Mouse (Mus musculus) megakaryocyte, adult 5-6 weeks (primary cell): ENCODE measurements around the gene Ube2d3. TPM values are rescaled to one million over a fixed set of nuclear protein-coding genes. Genes with fewer than 3 reads are reported as not detected.
"Not testable (repeated sequence)": the region's sequence is repeated elsewhere in the genome, so short reads cannot be mapped to it uniquely, and the experiment has no call there.

Source experiments
- ATAC-seq: 2 replicates; pipeline ENCODE4 v1.8.0; 2016; ENCODE audit warnings: mild to moderate bottlenecking, inconsistent platforms; ENCODE audit not compliant: poor library complexity, severe bottlenecking
- total RNA-seq, 2 experiments: library from RNA; stranded (forward) in 1 of 2; stranded (reverse) in 1 of 2; fragments of 153-499, 151-499 nt in 1 of 2; fragments of 221-1000, 200-1000 nt in 1 of 2; gene quantifications; 2 replicates each; pipeline versions ENCODE4 v1.2.3 to v1.2.4; 2015 to 2017

The Ube2d3 gene
- total RNA-seq, 2 experiments from 2014 or later = 690 to 938 TPM

DNA sequence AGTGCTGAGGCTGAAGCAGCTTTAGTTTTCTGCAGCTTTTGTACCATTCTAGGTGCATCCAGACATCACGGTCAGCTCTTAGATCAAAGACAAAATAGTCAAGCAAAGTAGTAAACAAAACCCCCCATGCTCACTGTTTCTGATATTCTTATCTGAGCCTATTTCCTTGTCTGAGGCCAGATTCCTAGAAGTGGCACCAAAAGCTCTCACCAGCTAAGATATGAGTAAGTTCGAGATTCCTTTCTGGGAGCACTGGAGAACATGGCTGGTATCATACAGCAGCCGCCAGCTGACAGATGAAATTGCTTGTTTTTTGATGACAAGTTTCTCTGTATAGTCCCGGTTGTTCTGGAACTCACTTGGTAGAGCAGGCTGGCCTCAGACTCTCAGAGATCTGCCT lies 49.9 kb downstream of the Ube2d3 start:
- no peak for ATAC-seq

DNA sequence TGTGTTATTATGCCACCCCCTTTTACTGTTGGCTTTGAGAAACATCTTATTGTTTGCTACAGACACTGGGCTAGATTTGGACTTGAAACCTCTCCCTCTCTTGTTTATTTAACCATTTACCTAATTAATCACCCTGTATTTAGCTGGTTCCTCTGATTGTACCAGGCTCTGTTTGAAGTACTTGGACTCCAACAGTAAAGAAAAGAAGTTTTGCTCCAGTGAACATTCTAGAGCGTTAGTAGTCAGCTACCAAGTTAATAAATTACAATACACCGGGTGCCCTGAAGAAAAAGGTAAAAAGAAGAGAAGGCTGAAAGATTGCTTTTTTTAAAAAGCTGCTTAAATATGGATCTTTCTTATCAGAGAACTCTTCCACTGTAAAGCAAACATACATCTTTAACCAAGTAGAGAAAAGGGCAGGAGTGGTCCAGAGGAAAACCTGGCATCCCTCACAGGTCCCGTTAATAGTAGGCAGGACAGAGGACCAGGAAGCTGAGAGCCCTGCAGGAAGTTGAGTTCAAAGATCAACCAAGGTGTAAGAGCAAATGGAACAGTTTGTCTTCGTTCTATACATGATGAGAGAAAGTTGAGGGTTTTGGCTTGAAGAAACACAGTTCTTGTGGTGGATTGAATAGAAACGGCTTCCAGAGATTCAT lies 52.0 kb downstream of the Ube2d3 start:
- no peak for ATAC-seq

DNA sequence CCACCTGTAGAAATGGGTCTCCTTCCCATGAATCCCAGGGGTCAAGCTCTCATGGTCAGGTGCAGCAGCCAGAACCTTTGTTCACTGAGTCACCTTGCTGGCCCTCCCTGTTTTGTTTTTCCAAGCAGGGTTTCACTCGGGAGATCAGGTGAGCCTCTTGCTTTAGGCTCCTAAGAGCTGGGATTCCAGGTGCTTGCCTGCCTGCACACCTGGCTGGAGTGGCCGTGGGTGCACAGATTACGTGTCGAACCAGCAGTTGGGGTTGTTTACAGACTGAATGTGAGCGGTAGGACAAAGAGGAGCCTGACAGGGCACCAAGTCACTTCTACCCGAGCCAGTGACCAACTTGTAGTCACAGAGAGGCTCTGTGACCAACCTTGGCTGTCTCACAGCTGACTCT lies 53.2 kb downstream of the Ube2d3 start:
- no peak for ATAC-seq

DNA sequence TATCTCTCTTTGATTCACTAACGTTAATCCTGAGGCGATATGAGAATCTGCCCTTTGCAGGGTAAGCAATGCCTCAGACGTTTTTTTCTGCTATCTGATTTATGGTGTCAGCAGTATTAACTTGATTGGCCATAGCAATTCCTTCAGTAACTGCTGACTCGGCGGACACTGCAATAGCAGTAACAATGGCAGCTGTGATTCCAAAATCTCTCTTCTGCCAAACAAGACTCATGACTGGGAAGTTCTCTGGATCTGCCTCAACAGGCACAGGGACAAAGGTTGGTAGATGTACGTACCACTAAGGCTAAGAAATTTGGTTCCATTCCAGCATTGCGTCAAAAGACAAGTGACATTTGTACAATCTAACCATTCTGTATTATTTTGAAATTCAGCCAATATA lies 55.4 kb downstream of the Ube2d3 start:
- ATAC-seq = not testable (repeated sequence)

DNA sequence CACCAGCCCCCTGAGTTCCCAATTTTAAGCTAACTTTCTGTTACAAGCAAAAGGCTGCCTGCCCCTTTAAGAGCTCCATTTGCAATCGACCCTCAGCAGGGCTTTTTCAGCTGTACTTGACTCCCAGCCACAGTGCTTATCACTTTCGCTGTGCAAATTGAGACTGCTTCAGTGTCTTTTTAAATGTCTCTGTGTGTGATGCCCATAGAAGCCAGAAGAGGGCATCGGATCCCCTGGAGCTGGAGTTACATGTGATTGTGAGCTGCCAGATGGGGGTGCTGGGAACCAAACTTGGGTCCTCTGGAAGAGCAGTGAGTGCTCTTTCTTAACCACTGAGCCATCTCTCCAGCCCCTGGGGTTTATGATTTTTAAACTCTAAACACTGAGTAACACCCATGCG lies 60.0 kb downstream of the Ube2d3 start:
- not testable (repeated sequence) for ATAC-seq

DNA sequence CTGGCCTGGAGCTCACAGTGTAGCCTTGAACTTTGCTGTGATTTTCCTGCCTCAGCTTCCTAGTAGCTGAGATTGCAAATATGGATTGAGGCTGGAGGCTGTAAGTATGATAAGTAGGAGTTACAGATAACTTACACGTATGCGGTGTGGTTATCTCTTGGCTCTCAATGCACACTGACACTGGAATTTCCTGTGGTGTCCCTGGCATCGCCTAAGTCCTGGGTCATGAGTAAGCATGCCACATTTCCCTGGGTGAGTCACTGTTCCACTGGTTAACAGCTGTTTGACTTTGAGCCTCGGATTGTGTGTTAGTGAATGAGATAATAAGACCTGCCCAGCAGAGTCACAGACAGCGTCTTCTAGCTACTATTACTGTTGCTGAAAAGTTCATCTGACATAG lies 60.9 kb downstream of the Ube2d3 start:
- no peak for ATAC-seq

DNA sequence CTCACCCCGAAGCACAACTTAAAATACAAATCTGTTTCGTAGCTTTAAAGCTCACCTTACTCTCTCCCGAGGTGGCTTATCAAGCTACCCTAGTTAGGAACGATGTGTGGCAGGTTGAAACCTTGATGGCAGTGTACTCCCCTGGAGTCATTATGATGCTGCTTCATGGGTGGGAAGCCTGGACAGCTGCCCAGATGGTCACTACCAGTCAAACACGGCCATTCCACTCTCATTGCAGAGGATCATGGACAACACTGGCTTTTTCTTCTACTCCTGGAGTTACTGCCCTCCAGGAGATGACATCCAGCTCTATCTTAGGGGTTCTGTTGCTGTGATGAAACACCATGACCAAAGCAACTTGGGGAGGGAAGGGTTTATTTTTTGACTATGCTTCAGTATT lies 65.2 kb downstream of the Ube2d3 start:
- ATAC-seq = no peak

DNA sequence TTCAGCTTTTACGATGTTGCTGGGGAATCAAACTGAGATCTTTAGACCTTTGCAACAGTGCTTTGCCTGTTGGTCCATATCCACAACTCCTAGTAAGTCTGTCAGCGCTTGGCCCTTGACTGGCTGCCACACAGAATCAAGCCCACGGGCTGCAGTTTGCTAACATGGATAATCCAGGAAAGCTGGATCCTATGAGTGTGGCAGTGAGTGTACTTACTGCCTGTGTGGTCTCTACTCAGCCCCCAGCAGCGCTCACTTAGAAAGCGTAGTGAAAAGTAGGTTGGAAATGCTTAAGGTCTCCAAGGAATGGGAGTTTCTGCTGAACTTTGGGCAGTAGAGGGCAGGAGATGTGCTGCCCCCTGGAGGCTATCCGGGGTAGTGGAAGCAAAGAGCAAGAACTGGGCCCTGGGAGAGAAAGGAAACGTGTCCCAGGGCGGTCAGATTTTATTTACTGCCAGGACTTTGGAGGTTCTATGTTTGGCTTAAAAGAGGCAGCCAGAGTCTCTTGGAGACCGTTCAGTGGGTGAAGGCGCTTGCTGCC lies 67.5 kb downstream of the Ube2d3 start:
- ATAC-seq = peak; percentile 96

DNA sequence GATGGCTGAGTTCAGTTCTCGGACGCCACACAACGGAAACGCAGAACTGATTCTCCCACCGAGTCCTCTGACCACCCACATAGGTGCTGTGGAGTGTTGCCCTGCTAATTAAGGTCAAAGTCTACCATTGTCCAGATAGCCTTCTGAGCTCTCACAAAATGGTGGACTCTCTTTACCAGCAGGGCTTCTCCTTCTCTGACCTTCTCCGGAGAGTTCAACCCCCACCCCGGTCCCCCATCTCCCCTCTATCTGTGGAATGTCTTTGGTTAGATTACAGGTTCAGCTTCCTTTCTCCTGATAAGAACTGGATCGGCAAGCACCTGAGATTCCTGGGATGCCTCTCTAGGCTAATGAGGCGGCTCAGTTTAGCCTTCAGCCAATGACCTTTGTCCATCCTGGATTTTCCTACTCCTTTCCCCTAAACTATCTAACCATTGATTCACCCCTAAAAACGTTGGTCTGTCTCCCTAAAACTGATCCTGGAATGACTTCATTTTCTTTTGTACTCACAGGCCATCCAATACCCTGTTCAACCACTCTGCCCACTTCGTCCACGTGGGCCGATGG lies 68.0 kb downstream of the Ube2d3 start:
- no peak for ATAC-seq

DNA sequence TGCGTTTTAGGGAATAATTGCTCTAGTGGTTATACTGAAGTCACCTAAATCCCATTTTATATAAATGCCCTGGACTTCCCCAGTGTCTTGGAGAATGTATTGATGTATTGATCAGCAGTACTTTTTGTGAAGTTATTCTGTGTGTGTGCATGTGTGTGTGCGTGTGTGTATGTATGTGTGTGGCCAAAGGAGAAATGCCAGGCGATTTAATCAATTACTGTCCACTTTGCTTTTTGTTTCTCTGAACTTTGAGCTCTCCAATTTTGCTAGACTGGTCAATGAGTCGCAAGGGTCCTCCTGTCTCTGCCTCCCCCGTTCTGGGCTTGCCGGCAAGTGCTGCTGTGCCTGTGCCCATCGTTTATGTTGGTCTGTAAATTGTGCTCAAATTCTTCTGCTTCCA lies 69.6 kb downstream of the Ube2d3 start:
- ATAC-seq = no peak

DNA sequence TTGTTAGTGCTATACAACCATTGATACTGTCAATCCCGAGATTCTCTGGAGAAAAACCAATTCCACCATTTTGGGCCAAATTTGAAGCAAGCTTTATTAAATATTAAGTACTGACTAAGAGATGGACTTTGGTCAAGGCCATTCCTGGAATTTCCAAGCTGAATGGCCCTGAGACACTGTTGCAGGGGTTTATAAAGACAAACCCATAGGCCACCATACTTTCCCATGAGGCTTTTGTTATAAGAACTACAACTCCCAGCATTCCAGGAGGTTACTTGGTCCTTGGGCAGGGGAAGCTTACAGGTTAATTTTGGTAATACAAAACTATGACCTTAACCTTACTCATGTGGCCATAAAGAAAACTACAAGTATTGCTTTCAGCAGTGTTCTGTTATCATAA lies 70.2 kb downstream of the Ube2d3 start:
- no peak for ATAC-seq

DNA sequence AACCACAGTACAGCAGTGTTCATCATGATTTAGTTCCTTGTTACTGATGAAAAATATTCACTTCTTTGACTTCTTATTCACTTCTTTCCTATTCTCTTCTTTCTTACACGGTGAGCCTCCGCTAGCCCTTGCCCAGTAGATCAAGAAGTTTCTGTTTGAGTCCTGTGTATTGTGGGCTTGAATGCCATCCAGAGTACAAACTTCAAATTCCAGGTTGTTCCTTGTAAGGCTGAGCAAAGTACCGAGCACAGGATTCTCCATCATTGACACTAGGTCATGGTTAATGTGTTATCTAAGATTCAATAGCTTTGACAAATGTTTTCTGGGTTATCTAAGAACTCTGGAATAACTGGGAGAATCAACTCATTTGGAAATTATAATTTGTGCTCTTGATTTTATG lies 72.4 kb downstream of the Ube2d3 start:
- no peak for ATAC-seq

DNA sequence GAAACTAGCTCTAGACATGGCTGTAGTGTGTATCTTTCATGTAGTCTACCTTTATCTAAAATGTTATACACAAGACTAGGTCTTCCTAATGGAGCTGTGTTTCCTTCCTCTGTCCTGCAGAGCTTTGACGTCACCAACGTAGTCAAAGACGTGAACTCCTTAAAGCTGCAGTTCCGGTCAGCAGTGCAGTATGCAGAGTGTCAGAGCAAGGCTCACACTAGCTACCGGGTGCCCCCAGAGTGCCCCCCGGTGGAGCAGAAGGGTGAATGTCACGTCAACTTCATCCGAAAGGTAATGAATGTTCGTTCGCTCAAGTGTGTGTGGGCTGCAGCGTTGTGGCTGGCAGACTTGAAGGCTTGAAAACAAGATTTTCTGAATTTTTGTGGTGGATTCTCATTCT lies 73.7 kb downstream of the Ube2d3 start:
- ATAC-seq = 0 out of 2 replicates have a peak, but pooled peaks have one; percentile 18

DNA sequence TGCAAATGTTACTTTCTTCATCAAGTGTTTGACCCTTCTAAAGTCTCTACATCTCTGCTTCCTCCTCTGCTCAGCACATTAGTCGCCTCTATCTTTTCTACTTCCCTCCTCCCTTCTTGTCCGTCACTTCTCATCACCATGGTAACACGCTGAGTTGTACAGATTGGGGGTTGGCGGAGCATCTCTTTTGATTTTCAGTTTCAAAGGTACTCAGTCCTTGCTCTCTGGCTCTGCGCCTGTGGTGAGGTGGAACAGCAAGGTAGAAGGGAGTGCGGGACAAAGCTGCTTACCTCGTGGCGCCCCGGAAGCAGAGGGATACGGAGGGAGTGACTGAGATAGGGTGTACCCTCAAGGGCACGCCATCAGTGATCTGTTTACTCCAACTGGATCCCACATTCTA lies 75.3 kb downstream of the Ube2d3 start:
- no peak for ATAC-seq

DNA sequence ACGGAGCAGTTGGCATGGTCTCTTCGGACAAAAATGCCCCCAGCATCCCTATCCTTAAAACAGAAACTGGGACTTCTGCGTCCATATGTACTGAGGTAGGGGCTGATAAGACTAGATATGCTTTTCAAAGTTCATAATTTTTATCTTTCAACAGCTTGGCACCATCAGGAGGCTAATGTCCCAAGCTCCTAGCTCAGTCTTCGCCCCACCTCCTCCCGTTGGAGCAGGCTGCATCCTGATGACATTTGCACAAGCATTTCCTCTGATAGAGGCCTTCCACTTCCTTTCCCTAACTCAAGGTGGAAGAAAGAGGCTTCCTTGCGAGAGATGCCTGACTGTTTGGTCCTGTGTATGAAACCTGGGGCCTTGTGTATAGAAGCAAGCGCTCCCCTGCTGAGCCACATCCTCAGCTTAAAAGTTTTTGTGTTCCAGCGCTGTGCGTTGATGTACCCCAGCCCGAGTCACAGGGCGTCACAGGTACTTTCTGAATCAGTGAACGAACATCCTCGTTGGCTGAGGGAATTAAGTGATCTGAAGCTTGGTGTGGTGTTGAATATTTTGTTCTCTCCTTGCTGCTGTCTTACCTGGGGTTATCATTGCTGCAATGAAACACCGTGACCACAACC lies 76.0 kb downstream of the Ube2d3 start:
- no peak for ATAC-seq

DNA sequence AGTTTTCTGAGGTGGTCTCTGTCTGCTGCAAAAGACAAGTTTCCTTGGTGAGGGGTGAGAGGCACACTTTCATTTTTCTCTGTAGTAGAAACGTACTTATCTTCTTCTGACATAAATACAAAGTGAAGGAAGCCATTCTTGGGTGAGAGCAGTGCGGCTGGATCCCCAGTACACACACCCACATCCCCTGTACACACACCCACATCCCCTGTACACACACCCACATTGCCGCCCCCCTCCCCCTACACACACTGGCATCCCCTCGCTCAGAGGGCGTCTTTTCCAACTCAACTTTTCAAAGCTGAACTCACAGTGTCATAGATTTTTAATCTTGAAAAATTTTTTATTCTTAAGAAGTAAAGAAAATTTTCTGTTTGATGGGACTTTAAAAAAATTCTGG lies 77.3 kb downstream of the Ube2d3 start:
- ATAC-seq = no peak

DNA sequence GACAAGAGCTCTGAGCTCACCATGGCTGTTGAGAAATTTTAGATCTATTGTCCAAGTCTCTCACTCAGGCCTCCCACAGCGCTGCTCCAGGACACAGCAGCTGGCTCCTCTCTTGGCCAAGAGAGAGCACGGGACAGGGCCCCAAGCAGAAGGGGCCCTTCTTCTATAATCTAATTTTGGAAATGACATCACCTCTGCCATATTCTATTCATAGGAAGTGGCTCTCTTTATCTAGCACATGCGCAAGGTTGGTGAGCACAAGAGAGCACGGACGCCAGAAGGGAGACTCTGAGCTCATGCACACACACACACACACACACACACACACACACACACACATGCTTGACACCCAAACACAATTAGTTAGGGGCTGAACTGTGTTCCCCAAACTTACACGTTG lies 78.9 kb downstream of the Ube2d3 start:
- ATAC-seq = peak; percentile 40; the same call in 1 of the 2 replicates

Other genes starting within 250 kb of the Ube2d3 start
- gene Cenpe, start 225.6 kb upstream of the Ube2d3 start, total RNA-seq (2015) = 45.5 and 53.2 TPM in 2 replicates
- 82.3 and 85.2 TPM in 2 replicates for gene Cenpe, start 225.6 kb upstream of the Ube2d3 start, total RNA-seq (2017)
- not detected in 2 replicates for gene Bdh2, start 156.9 kb upstream of the Ube2d3 start, total RNA-seq (2015)
- not detected in 2 replicates for gene Bdh2, start 156.9 kb upstream of the Ube2d3 start, total RNA-seq (2017)
- not detected in 2 replicates for gene Slc9b2, start 130.4 kb upstream of the Ube2d3 start, total RNA-seq (2015)
- gene Slc9b2, start 130.4 kb upstream of the Ube2d3 start, total RNA-seq (2017) = not detected in 2 replicates
- gene Slc9b1, start 90.1 kb upstream of the Ube2d3 start, total RNA-seq (2015) = not detected in 2 replicates
- gene Slc9b1, start 90.1 kb upstream of the Ube2d3 start, total RNA-seq (2017) = not detected in 2 replicates
- 51.2 and 52.0 TPM in 2 replicates for gene Cisd2, start 14.2 kb upstream of the Ube2d3 start, total RNA-seq (2015)
- 25.0 and 27.9 TPM in 2 replicates for gene Cisd2, start 14.2 kb upstream of the Ube2d3 start, total RNA-seq (2017)
- gene Manba, start 47.5 kb downstream of the Ube2d3 start, total RNA-seq (2015) = 27.7 and 29.0 TPM in 2 replicates
- gene Manba, start 47.5 kb downstream of the Ube2d3 start, total RNA-seq (2017) = 28.0 and 31.5 TPM in 2 replicates